Mouse (Mus musculus): ENCODE measurements at regions not wholly inside any gene's neighbourhood (a gene's known extent, or its start where the extent isn't known, plus 50 kb on each side); places are given as distances from the start of the nearest gene placed in this dataset.

- DNase-seq (ENCODE audit: low spot score) = no peak
These were observed 313.2 kb upstream of the Dpyd start for GRCm38 (mm10) chr3:118248768-118249167.

GRCm38 (mm10) chr3:118275917-118276316 is 286.0 kb upstream of the Dpyd start:
- no peak for DNase-seq (ENCODE audit: low spot score)

GRCm38 (mm10) chr3:118278274-118278673 is 283.7 kb upstream of the Dpyd start:
- DNase-seq (ENCODE audit: low spot score) = peak; percentile 14

GRCm38 (mm10) chr3:118286946-118287345 is 275.0 kb upstream of the Dpyd start:
- DNase-seq (ENCODE audit: low spot score) = no peak

- no peak for DNase-seq (ENCODE audit: low spot score)
These were observed 236.8 kb upstream of the Dpyd start for GRCm38 (mm10) chr3:118325111-118325510.

GRCm38 (mm10) chr3:118328237-118328636 is 233.7 kb upstream of the Dpyd start:
- no peak for DNase-seq (ENCODE audit: low spot score)

GRCm38 (mm10) chr3:118329132-118329674 is 232.7 kb upstream of the Dpyd start:
- DNase-seq (ENCODE audit: low spot score) = no peak

- DNase-seq (ENCODE audit: low spot score) = no peak
These were observed 230.4 kb upstream of the Dpyd start for GRCm38 (mm10) chr3:118331559-118331958.

GRCm38 (mm10) chr3:118338716-118339115 is 223.2 kb upstream of the Dpyd start:
- no peak for DNase-seq (ENCODE audit: low spot score)

- DNase-seq (ENCODE audit: low spot score) = no peak
These were observed 200.2 kb upstream of the Dpyd start for GRCm38 (mm10) chr3:118361741-118362141.
